In the genomic region with DNA sequence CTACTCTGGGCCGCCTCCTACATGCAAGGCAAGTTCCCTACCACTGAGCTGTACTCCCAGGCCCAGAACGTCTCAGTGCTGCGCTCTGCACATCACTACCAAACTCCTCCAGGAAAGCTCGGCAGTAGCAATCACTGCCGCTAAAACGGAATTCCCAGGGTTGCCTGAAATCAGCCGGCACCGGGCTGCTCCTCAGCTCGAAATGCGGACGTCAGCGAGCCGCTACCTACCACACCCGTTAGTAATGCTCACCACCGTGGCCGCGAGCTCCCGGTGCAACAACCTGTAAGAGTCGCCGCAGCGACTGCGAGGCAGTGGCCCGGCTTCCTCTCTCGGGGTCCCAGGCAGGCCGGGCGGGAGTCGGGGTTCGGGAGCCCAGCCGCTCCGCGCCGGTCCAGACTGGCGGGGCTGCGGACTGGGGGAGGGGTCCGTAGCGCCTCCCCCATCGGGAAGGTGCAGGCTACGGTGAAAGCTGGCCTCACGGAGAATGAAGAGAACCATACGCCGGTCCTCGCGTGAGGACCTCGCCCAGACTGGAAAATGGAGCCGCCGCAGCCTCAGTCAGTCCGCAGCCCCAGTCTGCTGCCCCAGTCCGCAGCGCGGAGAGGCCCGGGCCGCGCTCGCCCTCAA, we compare ENCODE assay signal across 8 mouse cellular contexts. TPM values are rescaled to one million over a fixed set of nuclear protein-coding genes. Genes with fewer than 3 reads are reported as not detected.
A peak's percentile ranks its signal among the peaks of the same experiment; 100 is the strongest.
DNase-seq lines count a peak whose midpoint lies in the region; ATAC-seq and TF ChIP-seq lines count a peak whose summit lies in the region.

No protein-coding gene starts in this region.

- H3K9me3 ChIP-seq in hindbrain, embryonic 12.5 days (replicated peaks), result no peaks in the 10 kb centered on the region
- no peaks in the 10 kb centered on the region for H3K9me3 ChIP-seq in megakaryocyte, embryonic 14.5 days

- peak overlapping the region; percentile 95 for H3K9ac ChIP-seq in hindbrain, embryonic 12.5 days

- peak; percentile 51 for ATAC-seq in Patski
- peak; percentile 58 for ATAC-seq in hindbrain, embryonic 12.5 days (ENCODE audit: low FRiP score)

- WGBS in hindbrain, embryonic 12.5 days, result under 1% methylated on average over 54 of the region's 54 CpGs

- no peaks in the 10 kb centered on the region for H3K27me3 ChIP-seq in Patski
- H3K27me3 ChIP-seq in hindbrain, embryonic 12.5 days, result no peaks in the 10 kb centered on the region
- H3K27me3 ChIP-seq in megakaryocyte, embryonic 14.5 days (replicated peaks), result no peaks in the 10 kb centered on the region

- POLR2A ChIA-PET in Patski (lab: Charles Lee), result interaction anchor here (0.8 to 0.9 kb wide), 2 partner anchors 10 to 78 kb away, joined by 7 to 8 read pairs; no protein-coding TSS in a partner anchor

- H3K4me1 ChIP-seq in hindbrain, embryonic 12.5 days, result peaks cover 26% of the 10 kb centered on the region
- H3K4me1 ChIP-seq in megakaryocyte, embryonic 14.5 days, result peaks cover 45% of the 10 kb centered on the region

- no peak for TF ChIP-seq CTCF in Patski (IDR thresholded peaks at IDR 0.05)

- H3K4me2 ChIP-seq in hindbrain, embryonic 12.5 days (replicated peaks), result peak overlapping the region; percentile 61

- H3K4me3 ChIP-seq in hindbrain, embryonic 12.5 days, result peak overlapping the region; percentile 91
- peak overlapping the region; percentile 98 for H3K4me3 ChIP-seq in megakaryocyte, embryonic 14.5 days (replicated peaks)

- H3K36me3 ChIP-seq in hindbrain, embryonic 12.5 days, result no peaks in the 10 kb centered on the region
- peaks cover 3% of the 10 kb centered on the region for H3K36me3 ChIP-seq in megakaryocyte, embryonic 14.5 days (replicated peaks; ENCODE audit: low read length)

- CTCF ChIA-PET in Patski (lab: Charles Lee), result interaction anchor here (0.6 to 1.2 kb wide), 3 partner anchors 60 to 83 kb away, joined by 3 to 5 read pairs (median 3); no protein-coding TSS in a partner anchor

- H3K27ac ChIP-seq in hindbrain, embryonic 12.5 days, result peak overlapping the region; percentile 99

- no peak for DNase-seq in Patski (ENCODE audit: low read depth, low spot score)
- DNase-seq in cerebellum, postnatal 14 days, result peak; percentile 60 to 69
- DNase-seq in frontal cortex, postnatal 14 days (ENCODE audit: low spot score in 2 of 2), result peak; percentile 42 to 55
- peak; percentile 43 to 56 for DNase-seq in left cerebral cortex, adult 8-10 months (ENCODE audit: low spot score in 2 of 2)
- peak; percentile 68 for DNase-seq in right cerebral cortex, postnatal 25 days
- DNase-seq in Muller cell, postnatal 12 days (ENCODE audit: inconsistent ontology term), result no peak

- in situ Hi-C loops in Patski (cut with MboI; ENCODE audit: low pct_unique_long_range_greater_than_20kb), result loop anchor here (5.0 kb wide), 1 partner anchor 75 kb away; the partner anchor contains the start of gene Lyrm7

RNA-seq across cellular contexts. Expression of gene Cdc42se2, which starts 0.5 kb away (rescaled TPM):
- 66.1 TPM for polyA plus RNA-seq in Patski (2021)
- polyA plus RNA-seq in hindbrain, embryonic 12.5 days (2016; fragmentation: Nextera tagmentation; extraction: Ambion mirVana), result 198 and 205 TPM in 2 replicates
- 100 to 1,000 TPM; 112 to 138 (median 115) TPM for total RNA-seq in left cerebral cortex, adult 8-10 months (2022)
- 3.3 TPM in 1 of 2 replicates, not detected in the other for polyA plus RNA-seq in megakaryocyte, embryonic 14.5 days (2012; ENCODE audit: insufficient read depth, low replicate concordance)

Comparison
In these comparisons a context has a peak if more than half of its experiments do, and no peak if none do; other contexts are left out.
1. DNase-seq: peak in cerebellum, postnatal 14 days (2 of 2), frontal cortex, postnatal 14 days (2 of 2), left cerebral cortex, adult 8-10 months (2 of 2) and right cerebral cortex, postnatal 25 days (single experiment); none in Patski (single experiment) and Muller cell, postnatal 12 days (single experiment).
2. RNA of gene Cdc42se2, which starts 0.5 kb away (polyA plus RNA-seq): 198 to 205 TPM in hindbrain, embryonic 12.5 days and 66.1 TPM in Patski (single experiment); 3.3 TPM in megakaryocyte, embryonic 14.5 days; every median in the first group is over 10 times any median in the second.